Mouse (Mus musculus) heart, postnatal 10 days (tissue): ENCODE results near the gene Slc35a2. TPM values are rescaled to one million over a fixed set of nuclear protein-coding genes. Genes with fewer than 3 reads are reported as not detected.
"Not testable (repeated sequence)": the region's sequence is repeated elsewhere in the genome, so short reads cannot be mapped to it uniquely, and the experiment has no call there.

Experiments
- DNase-seq, 2 experiments: peaks; one replicate each; pipeline ENCODE4 v3.0.0; 2021
- intact Hi-C: fragments of 180-260 bp; cut with DNase I; formaldehyde crosslinking; loops from one replicate; pipeline ENCODE4 v1.15.1; 2025
- total RNA-seq, 2 experiments: library from RNA; stranded (reverse); gene quantifications; 2 replicates each; pipeline ENCODE4 v1.2.3; 2021

The Slc35a2 gene
- total RNA-seq, 2 experiments from 2014 or later: 15.5 to 15.8 TPM

DNA sequence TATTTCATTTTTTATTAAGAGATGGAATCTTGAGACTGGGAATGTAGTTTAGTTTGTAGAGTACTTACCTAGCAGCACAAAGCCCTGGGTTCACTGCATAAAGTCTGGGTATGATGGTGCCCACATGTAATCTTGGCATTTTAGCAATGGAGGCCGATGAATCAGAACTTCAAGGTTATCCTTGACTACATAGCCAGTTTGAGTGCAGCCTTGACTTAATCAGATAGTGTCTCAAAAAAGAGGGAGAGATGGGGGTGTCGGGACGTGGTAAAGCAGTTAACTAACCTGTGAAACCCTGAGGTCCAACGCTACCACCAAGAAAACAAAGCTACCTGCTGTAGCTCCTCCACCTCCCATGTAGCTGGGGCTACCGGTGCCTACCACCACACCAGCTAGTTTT lies 20.6 kb downstream of the Slc35a2 start:
- intact Hi-C loops: no loop called here
- no peak for DNase-seq

DNA sequence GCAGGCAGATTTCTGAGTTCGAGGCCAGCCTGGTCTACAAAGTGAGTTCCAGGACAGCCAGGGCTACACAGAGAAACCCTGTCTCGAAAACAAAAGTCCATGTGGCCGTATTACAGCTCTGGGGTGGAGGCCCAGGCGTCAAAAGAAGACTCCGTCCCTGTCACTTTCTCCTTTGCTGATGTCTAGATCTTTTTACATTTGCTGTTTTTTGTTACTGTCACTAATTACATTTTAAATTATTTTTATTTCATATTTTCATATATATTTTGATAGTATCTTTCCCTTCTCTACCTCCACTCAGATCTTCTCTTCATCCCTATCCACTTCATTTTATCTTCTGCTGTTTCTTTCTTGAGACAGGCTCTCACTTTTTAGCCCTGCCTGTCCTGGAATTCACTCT lies 23.9 kb downstream of the Slc35a2 start, which contains the start of gene Gm10491:
Gene Gm10491, minus strand, starts transcription at position 101 of the 400 bp plus-strand sequence.
- DNase-seq: no peak
- intact Hi-C loops: no loop called here

DNA sequence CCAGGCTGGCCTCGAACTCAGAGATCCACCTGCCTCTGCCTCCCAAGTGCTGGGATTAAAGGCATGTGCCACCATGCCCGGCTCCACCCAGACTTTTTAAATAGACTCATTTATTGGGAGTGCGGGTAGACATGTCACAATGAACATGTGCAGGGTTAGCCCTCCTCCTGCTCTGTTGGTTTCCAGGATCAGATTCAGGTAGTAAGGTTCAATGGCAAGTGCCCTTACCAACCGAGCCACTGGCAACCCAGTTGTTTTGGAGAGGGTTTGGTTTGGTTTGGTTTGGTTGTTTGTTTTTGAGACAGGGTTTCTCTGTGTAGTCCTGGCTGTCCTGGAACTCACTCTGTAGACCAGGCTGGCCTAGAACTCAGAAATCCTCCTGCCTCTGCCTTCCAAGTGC lies 25.4 kb downstream of the Slc35a2 start, which contains the start of gene Gm10490:
Gene Gm10490, plus strand, starts transcription at position 301 of the 400 bp plus-strand sequence.
- intact Hi-C loops, DNase-seq: not testable (repeated sequence)

DNA sequence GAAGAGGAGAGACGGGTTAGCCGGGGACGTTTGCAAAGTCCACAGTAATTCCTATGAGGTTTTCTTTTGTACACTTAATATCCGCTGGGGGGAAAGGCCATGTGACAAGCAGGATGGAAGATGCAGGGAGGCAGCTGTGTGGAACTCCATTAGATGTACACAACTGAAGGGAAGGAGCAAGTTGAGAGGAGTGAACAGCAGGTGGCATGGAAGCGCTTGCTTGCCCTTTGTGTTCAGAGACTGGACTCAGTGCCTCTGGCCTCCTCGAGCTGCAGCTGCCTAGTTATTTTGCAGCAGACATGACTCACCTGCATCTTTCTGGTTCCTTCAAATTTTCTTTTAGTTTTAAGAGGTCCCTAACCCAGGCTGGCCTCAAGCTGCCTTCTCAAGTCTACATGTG lies 26.6 kb downstream of the Slc35a2 start:
- DNase-seq: peak in 1 of 2 experiments; percentile 9
- intact Hi-C loops: loop anchor here (10.0 kb wide), 1 partner anchor 204 kb away; no protein-coding TSS in a partner anchor

DNA sequence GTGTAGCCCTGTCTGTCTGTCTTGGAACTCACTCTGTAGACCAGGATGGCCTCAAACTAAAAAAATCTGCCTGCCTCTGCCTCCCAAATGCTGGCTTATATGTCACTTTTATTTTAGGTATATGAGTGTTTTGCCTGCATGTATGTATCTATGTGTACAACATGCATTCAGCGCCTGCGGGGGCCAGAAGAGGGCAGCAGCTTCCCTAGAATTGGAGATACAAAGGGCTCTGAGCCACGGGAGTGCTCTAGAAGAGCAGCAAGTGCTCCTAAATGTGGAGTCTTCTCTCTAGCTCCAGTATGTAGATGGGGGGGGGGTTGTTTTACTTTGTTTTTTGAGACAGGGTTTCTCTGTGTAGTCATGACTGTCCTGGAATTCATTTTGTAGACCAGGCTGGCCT lies 31.8 kb downstream of the Slc35a2 start:
- peak; percentile 21 to 49 for DNase-seq
- intact Hi-C loops: loop anchor here (1.0 to 10.0 kb wide), 2 partner anchors 102 to 199 kb away; no protein-coding TSS in a partner anchor

DNA sequence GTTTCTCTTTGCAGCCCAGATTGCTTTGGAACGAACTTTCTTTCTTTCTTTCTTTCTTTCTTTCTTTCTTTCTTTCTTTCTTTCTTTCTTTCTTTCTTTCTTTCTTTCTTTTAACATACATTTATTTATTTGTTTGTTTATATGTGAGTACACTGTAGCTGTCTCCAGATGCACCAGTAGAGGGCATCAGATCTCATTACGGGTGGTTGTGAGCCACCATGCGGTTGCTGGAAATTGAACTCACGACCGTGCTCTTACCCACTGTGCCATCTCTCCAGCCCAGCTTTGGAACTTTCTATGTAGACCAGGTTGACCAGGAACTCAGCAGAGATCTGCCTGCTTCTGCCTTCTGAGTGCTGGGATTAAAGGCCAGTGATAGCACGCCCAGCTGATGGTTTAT lies 34.1 kb downstream of the Slc35a2 start:
- not testable (repeated sequence) for DNase-seq
- intact Hi-C loops: loop anchor here (10.0 kb wide), 1 partner anchor 197 kb away; no protein-coding TSS in a partner anchor

DNA sequence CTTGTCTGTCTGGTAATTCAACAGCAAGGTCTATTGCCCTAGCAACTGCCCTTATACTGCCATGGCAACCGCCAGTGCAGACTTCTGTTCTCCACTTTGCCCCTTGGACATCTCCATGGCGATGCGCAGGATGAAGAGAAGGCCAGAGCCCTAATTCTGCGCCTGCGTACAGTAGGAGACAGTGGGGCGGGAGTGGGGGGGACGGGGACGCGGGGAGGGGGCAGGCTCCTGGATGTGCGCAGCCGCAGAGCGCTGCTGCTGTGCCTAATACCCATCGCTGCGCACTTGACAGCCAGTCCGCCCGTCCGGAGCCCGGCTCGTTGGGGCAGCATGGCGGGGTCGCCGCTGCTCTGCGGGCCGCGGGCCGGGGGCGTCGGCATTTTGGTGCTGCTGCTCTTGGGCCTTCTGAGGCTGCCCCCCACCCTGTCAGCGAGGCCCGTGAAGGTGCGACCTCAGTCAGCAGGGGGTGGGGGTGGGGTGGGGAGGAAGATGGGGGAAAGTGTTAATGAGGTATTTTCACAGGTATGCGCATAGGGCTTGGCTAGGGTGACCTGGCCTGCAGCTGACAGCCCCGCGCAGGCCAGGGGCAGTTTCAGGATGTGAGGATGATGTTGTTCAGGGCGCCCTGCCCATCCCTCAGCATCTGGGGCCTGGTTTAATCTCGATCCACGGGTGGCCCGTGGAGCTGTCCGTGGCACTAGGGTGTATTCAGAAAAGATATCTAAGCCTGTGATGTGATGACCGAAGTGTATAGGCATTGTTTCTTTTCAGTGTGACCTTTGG lies 36.0 kb downstream of the Slc35a2 start, which contains the start of gene Pcsk1n:
Gene Pcsk1n, plus strand, starts transcription at position 222 of the 783 bp plus-strand sequence.
- no peak for DNase-seq
- intact Hi-C loops: loop anchor here (10.0 kb wide), 1 partner anchor 195 kb away; no protein-coding TSS in a partner anchor

DNA sequence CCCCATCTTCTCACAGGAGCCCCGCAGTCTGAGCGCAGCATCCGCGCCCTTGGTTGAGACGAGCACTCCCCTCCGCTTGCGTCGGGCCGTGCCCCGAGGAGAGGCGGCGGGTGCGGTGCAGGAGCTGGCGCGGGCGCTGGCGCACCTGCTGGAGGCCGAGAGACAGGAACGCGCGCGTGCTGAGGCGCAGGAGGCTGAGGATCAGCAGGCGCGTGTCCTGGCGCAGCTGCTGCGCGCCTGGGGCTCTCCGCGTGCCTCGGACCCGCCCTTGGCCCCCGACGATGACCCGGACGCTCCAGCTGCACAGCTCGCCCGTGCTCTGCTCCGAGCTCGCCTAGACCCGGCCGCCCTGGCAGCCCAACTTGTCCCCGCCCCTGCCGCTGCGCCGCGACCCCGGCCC lies 38.2 kb downstream of the Slc35a2 start:
- intact Hi-C loops: no loop called here
- no peak for DNase-seq

DNA sequence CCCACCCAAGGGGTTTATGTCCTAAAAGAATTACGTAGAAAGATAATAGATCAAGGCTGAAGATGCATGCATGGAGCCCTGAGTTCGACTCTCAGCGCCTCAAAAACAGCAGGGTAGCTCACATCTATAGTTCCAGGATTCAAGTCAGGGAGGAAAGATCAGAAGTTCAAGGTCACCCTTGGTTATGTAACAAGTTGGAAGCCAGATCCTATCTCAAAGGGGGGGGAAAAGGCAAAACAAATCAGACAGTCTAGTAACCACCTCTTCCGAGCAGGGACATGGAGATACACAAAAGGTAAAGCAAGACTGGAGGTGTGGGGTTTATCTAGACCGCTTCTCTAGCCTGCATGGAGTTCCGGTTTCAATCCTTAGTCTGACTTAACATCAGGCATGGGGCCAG lies 42.4 kb downstream of the Slc35a2 start:
- intact Hi-C loops: no loop called here
- DNase-seq: no peak

DNA sequence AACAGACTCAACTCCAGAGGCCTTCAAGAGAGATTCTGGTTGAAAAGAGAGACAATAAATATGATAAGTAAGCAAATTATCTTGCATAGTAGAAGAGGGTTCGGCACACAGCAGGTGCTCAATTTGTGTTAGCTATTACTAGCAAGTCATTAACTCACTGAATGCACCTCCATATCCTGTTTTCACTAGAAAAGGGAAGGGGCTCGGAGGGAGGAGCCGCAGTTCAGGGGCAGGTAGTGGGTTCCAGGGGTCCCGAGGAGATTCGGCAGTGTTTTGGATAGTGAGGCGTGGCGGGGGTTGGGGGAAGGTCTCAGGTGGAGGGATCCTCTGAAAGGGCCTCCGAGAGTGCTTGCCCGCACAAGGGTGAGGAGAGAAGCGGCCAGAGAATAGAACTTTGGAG lies 43.3 kb downstream of the Slc35a2 start:
- intact Hi-C loops: no loop called here
- no peak for DNase-seq

DNA sequence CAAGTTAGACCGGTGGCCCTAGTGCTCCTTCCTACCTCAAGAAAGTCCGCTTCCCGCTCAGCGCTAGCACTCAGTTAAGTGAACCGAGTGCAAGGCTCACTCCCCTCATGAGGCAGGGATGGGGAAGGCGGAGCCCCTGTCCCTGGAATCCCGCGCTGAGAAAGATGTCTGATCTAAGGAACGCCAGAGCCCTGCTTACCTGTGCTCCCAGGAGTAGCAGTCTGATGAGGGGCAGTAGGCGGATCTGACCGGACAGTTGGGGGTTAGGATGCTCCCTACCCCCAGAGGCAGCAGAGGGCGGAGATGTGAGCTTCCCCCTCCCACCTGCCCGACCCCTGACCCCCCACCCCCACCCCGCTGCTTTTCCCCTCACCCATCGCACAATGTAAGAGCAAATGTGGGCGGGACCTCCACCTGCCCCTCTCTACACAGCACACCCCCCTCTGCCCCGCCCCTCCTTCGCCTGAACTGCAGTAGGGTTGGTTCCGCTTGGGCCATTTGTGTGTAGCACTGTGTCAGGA lies 44.5 kb downstream of the Slc35a2 start, which contains the start of gene Eras:
Gene Eras, minus strand, starts transcription at position 338 of the 521 bp plus-strand sequence.
- DNase-seq: no peak
- intact Hi-C loops: no loop called here

DNA sequence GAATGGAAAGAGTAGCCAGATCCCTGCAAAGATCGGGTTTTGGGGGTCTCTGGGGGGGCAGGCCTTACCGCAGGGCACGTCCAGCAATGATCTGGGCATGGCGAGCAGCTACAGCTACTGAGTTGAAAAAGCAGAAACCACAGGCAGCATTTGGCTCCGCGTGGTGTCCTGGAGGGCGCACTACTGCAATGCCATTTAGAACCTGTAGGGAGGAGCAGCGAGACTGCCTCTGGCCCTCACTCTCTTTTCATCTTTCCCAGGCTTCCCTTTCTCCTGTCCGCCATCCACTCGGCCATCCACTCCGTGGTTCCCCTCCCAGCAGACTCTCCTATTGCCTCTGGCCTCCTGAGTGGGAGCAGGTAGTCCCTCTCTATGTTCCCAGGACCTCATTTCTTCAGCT lies 53.0 kb downstream of the Slc35a2 start:
- DNase-seq: no peak
- intact Hi-C loops: no loop called here

DNA sequence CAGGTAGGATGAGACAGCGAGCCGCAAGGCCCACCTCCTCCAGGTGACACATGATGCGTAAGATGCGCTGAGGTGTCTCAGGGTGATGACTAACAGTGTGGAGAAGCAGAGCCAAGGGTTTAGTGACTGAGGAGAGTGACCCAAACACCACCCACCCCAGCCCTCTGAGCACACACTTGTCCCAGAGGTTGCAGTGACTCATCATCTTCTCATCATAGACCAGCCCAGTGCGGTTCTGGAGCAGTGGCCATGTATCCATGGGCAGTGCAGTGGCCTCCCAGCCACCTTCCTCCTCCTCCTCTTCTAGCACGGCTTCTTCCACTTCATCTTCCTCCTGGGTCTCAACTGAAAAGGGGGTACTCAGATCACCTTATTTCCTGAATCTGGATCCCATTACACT lies 53.8 kb downstream of the Slc35a2 start:
- DNase-seq: no peak
- intact Hi-C loops: no loop called here

Other genes with a start within 250 kb of the Slc35a2 start
- 1 to 10 TPM in 1 of 2 experiments, under 1 TPM in 1; 0.57 to 1.9 TPM for gene Syp, start 245.6 kb upstream of the Slc35a2 start, total RNA-seq
- 10 to 100 TPM; 19.4 to 21.7 TPM for gene Prickle3, start 226.8 kb upstream of the Slc35a2 start, total RNA-seq
- gene Plp2, start 212.6 kb upstream of the Slc35a2 start, total RNA-seq: 10 to 100 TPM; 84.8 to 88.4 TPM
- gene Magix, start 202.8 kb upstream of the Slc35a2 start, total RNA-seq: 10 to 100 TPM; 10.8 to 13.9 TPM
- gene Gpkow, start 186.9 kb upstream of the Slc35a2 start, total RNA-seq: 10 to 100 TPM; 24.8 to 26.8 TPM
- 10 to 100 TPM; 31.0 to 33.4 TPM for gene Wdr45, start 169.7 kb upstream of the Slc35a2 start, total RNA-seq
- not detected for gene Gm45208, start 161.8 kb upstream of the Slc35a2 start, total RNA-seq
- gene Praf2, start 155.6 kb upstream of the Slc35a2 start, total RNA-seq: 10 to 100 TPM in 1 of 2 experiments, 1 to 10 TPM in 1; 9.4 to 10.6 TPM
- 1 to 10 TPM; 1.4 to 1.7 TPM for gene Ccdc120, start 133.1 kb upstream of the Slc35a2 start, total RNA-seq
- 10 to 100 TPM; 17.4 to 19.0 TPM for gene Tfe3, start 121.5 kb upstream of the Slc35a2 start, total RNA-seq
- 10 to 100 TPM; 27.7 to 30.2 TPM for gene Gripap1, start 94.3 kb upstream of the Slc35a2 start, total RNA-seq
- gene Kcnd1, start 61.7 kb upstream of the Slc35a2 start, total RNA-seq: under 1 TPM; 0.79 to 0.94 TPM
- gene Otud5, start 42.7 kb upstream of the Slc35a2 start, total RNA-seq: 10 to 100 TPM; 34.0 to 38.8 TPM
- gene Pim2, start 5.8 kb upstream of the Slc35a2 start, total RNA-seq: 1 to 10 TPM; 2.1 to 2.8 TPM
- gene Pqbp1, start 15.2 kb downstream of the Slc35a2 start, total RNA-seq: 10 to 100 TPM; 33.3 to 33.7 TPM
- 10 to 100 TPM; 46.4 to 51.2 TPM for gene Timm17b, start 15.3 kb downstream of the Slc35a2 start, total RNA-seq
- not detected for gene Gm10491, start 23.8 kb downstream of the Slc35a2 start, total RNA-seq
- not detected for gene Gm10490, start 25.5 kb downstream of the Slc35a2 start, total RNA-seq
- gene Pcsk1n, start 35.8 kb downstream of the Slc35a2 start, total RNA-seq: not detected
- gene Eras, start 44.6 kb downstream of the Slc35a2 start, total RNA-seq: not detected
- gene Hdac6, start 63.9 kb downstream of the Slc35a2 start, total RNA-seq: 10 to 100 TPM; 21.5 to 23.7 TPM
- not detected for gene Gata1, start 94.0 kb downstream of the Slc35a2 start, total RNA-seq
- gene Glod5, start 134.5 kb downstream of the Slc35a2 start, total RNA-seq: not detected
- 1 to 10 TPM; 8.3 to 8.8 TPM for gene Suv39h1, start 190.7 kb downstream of the Slc35a2 start, total RNA-seq
- gene Was, start 206.5 kb downstream of the Slc35a2 start, total RNA-seq: 1 to 10 TPM; 2.3 to 3.0 TPM
- gene Wdr13, start 248.9 kb downstream of the Slc35a2 start, total RNA-seq: 10 to 100 TPM; 79.1 to 79.3 TPM